Mouse (Mus musculus): ENCODE data around the gene Chrna5.

DNA sequence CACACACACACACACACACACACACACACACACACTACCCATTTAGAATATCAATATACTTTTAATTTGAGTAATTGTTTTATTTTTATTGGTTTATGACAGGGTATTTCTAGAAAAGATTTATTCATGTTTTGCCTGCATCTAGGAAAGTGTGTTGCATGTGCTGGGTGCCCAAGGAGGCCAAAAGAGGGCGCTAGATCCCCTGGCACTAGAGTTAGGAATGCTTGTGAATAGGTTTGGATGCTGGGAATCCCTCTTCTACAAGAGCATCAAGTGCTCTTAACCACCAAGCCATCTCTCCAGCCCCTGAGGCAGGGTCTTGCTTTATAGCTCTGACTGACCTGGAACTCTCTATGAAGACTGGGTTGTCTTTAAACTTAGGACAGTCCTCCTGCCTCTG lies 48.9 kb upstream of the Chrna5 start:
- TF ChIP-seq GATA2 (IDR thresholded peaks at IDR 0.05; ENCODE audit: borderline replicate concordance, low read depth, low read length), result no peak
- TF ChIP-seq CTCF (IDR thresholded peaks at IDR 0.05; ENCODE audit: low read depth, low read length), result 0 out of 2 replicates have a peak, but pooled peaks have one; percentile 14
- no peak for TF ChIP-seq POLR2AphosphoS5 (IDR thresholded peaks at IDR 0.05; ENCODE audit: insufficient replicate concordance, low read depth, low read length)
- no peak for TF ChIP-seq GATA1 (IDR thresholded peaks at IDR 0.05; ENCODE audit: borderline replicate concordance, low read length)
- TF ChIP-seq TAL1 (conservative IDR thresholded peaks at IDR 0.05; ENCODE audit: low read depth, low read length), result no peak

Data from G1E (cell line).